Mouse (Mus musculus): ENCODE data around the gene Pclo.
"Not testable (repeated sequence)": the region's sequence is repeated elsewhere in the genome, so short reads cannot be mapped to it uniquely, and the experiment has no call there.

Gene Pclo

GRCm38 (mm10) chr5:14514631-14515523 lies at the start of gene Pclo:
Pclo (plus strand) TSS chr5:14514918.
- peak; percentile 89 for DNase-seq (ENCODE audit: low spot score in 2 of 2)

DNA sequence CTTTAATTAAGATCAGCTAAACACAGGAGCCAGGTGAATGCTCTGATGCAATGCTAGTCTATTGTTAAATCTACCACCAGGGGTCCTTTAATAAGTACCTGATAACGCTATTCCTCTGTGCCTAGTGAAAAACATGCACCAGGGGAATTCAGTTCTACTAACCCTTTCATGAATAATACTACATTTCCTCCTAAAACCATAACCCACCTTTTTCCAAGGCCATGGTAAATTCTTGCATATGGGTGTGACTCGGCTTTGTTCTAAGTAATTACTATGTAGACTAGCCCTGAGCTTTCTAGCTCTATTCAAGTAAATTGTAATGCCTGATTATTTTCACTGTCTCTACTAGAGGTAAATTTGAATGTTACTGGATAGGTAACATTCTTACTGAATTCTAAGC lies 20.3 kb upstream of the Pclo start:
- not testable (repeated sequence) for DNase-seq (ENCODE audit: low spot score in 2 of 2)

DNA sequence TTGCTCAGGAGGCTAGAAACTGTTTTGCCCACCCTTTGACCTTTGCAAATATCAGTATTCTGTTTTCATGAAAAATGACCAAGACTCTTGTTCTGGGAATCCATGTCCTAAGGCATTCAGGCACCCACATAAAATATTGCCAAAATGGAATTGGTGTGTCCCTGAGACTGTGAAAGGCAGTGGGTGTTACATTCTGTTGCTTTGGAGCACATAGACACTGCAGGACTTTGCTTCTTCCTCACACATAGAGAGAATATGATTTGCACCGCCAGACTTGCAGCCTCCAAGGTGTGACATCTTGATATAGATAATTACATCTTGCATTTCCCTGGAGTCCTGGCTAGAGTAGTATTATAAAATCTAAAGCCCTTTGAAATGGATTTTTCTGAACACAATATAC lies 6.2 kb upstream of the Pclo start:
- DNase-seq (ENCODE audit: low spot score in 2 of 2), result no peak

- no peak for DNase-seq (ENCODE audit: low spot score in 2 of 2)
Measured at GRCm38 (mm10) chr5:14509621-14510020, 5.1 kb upstream of the Pclo start.

- DNase-seq (ENCODE audit: low spot score in 2 of 2), result no peak
Measured at GRCm38 (mm10) chr5:14518131-14518832, 3.6 kb downstream of the Pclo start.

DNA sequence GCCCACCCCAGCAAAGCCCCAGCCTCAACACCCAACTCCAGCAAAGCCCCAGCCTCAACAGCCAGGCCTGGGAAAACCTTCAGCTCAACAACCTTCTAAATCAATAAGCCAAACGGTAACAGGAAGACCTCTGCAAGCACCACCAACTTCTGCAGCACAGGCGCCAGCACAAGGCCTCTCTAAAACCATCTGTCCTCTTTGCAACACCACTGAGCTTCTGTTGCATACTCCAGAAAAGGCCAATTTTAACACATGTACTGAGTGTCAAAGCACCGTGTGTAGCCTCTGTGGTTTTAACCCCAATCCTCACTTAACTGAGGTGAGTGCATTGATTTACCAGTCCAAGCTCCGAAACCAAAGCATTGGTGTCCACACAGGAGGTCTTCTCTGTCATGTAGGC lies 7.3 kb downstream of the Pclo start:
- no peak for DNase-seq (ENCODE audit: low spot score in 2 of 2)

DNA sequence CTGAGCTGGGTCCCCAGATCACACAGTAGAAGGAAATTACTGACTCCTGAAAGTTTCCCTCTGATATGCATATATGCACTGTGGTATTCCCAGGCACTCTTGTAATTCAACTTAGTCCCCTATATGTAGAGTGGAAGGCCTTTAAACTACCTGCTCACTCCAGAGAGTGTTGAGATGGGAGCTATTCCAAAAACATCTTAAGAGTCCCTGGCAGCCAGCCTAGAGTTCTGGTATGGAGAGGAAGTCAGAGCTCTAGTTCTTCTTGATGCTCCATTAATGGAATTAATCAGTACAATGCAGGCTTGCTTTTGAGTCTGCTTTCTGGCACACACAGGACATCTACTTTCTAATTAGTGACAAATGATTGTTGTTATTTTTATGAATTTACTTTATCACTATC lies 11.3 kb downstream of the Pclo start:
- DNase-seq (ENCODE audit: low spot score in 2 of 2), result no peak

DNA sequence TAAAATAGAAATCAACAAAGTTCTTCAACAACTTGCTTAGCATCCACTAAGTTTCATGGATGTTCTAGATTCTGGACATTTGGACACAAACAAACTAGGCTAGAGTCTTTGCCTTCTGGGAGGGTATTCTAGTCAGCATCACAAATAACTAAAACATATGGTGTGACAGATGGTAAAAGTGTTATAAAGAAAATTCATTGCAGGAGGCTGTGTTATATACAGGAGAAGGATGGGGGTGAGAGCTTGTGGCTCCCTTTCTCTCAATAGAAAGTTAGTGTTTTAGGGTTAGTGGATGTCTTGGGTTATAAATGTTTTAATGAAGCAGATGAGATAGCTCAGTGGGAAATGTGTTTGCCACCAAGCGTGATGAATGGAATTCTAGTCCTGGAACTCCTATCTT lies 13.1 kb downstream of the Pclo start:
- no peak for DNase-seq (ENCODE audit: low spot score in 2 of 2)

DNA sequence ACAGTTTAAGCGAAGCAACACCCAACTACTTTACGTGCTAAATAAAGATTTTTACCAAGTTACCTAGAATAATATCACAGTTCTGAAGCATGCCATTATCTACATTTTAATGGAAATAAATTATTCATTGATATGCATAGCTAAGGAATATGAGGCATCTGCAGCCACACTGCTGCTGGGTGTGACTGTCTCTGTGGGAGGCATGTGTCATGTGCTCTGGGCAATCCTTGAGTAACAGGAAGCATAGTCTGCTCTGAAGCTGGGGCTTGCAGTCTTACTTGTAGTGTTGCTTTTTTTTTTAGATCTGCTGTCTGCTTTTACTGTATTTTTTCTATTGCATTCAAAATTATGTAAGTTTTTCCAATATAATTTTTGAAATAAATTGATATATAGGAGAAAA lies 17.2 kb downstream of the Pclo start:
- no peak for DNase-seq (ENCODE audit: low spot score in 2 of 2)

DNA sequence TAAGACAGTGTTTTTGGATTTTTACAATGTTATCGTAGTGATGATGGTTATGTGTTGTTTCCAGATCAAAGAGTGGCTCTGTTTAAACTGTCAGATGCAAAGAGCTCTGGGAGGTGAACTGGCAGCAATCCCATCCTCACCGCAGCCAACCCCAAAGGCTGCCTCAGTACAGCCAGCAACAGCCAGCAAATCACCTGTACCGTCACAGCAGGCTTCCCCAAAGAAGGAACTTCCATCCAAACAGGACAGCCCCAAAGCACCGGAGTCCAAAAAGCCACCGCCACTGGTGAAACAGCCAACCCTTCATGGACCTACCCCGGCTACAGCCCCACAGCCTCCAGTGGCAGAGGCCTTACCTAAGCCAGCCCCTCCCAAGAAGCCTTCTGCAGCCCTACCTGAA lies 24.6 kb downstream of the Pclo start:
- DNase-seq (ENCODE audit: low spot score in 2 of 2), result no peak

DNA sequence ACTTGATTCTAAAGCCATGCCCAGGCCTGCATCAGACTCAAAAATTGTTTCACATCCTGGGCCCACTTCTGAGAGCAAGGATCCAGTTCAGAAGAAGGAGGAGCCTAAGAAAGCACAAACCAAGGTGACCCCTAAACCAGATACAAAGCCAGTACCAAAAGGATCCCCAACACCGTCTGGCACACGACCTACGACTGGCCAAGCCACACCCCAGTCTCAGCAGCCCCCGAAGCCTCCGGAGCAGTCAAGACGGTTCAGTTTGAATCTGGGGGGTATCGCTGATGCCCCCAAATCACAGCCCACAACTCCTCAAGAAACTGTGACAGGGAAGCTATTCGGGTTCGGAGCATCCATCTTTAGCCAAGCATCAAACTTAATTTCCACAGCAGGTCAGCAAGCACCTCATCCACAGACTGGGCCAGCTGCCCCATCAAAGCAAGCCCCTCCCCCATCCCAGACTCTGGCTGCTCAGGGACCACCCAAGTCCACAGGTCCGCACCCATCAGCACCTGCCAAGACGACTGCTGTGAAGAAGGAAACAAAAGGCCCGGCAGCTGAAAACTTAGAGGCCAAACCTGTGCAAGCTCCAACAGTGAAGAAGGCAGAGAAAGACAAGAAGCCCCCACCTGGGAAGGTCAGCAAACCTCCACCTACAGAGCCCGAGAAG lies 25.4 kb downstream of the Pclo start:
- no peak for DNase-seq (ENCODE audit: low spot score in 2 of 2)

DNA sequence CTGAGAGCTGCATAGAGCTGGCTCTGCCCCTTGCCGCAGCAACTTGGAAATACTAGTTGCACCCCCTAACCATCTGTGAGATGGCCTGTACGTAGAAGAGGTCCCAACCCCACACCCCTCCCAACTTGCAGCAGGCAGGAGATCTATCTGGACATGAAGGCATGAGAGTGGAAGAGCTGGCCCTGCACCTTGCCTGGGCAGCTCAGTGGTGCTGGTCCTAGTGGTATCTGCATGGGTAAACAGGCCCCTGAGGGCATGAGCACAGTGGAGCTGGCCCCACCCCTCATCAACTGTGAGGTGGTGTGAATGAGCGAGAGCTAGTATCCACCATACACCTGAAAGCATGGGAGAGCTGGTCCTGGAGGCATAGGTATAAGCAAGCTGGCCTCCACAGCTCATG lies 60.9 kb downstream of the Pclo start:
- no peak for DNase-seq (ENCODE audit: low spot score in 2 of 2)

GRCm38 (mm10) chr5:14591479-14591878 lies 76.8 kb downstream of the Pclo start:
- no peak for DNase-seq (ENCODE audit: low spot score in 2 of 2)

- DNase-seq (ENCODE audit: low spot score in 2 of 2), result no peak
Measured at GRCm38 (mm10) chr5:14595426-14596013, 80.8 kb downstream of the Pclo start.

DNA sequence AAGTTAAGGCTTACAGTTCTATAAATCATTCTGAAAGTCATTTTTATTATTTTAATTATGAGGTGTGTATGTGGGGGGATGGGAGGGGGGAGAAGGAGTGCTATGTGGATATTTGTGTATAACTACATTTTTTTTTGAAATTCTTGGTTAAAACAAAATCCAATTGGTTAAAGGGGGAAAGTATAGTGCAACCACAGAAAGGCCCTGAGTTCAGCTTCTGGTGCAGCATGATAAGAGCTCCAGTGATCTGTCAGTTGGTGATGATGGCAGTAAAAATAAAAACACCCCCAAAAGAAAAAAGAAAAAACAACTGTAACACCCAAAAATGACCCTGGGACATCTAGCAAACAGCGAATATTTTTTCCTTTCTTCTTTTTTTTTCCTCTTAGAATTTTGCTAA lies 93.6 kb downstream of the Pclo start:
- no peak for DNase-seq (ENCODE audit: low spot score in 2 of 2)

- DNase-seq (ENCODE audit: low spot score in 2 of 2), result no peak
Measured at GRCm38 (mm10) chr5:14621146-14621545, 106.4 kb downstream of the Pclo start.

GRCm38 (mm10) chr5:14623360-14623759 lies 108.6 kb downstream of the Pclo start:
- no peak for DNase-seq (ENCODE audit: low spot score in 2 of 2)

- DNase-seq (ENCODE audit: low spot score in 2 of 2), result no peak
Measured at GRCm38 (mm10) chr5:14641260-14641659, 126.5 kb downstream of the Pclo start.

GRCm38 (mm10) chr5:14645856-14646255 lies 131.1 kb downstream of the Pclo start:
- no peak for DNase-seq (ENCODE audit: low spot score in 2 of 2)

DNA sequence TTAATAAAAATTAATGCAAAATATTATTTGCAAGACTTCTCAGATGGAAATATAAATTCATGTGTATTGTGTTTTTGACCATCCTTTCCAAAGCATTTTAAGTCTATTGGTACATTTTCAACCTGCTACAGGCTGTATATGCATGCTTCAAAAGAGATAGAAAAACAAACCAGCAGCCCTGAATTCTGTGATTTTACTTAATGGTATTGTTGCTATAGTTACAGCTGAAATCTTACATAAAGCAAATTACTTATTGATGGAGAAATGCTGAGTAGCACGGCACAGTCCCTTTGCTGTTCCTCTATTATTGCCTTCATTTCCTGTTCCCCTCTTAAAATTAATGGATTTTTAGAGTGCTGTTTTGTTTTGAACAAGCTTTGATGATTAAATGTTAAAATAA lies 145.9 kb downstream of the Pclo start:
- DNase-seq (ENCODE audit: low spot score in 2 of 2), result no peak

- no peak for DNase-seq (ENCODE audit: low spot score in 2 of 2)
Measured at GRCm38 (mm10) chr5:14662180-14662579, 147.5 kb downstream of the Pclo start.

GRCm38 (mm10) chr5:14662603-14663002 lies 147.9 kb downstream of the Pclo start:
- DNase-seq (ENCODE audit: low spot score in 2 of 2), result no peak

Data from frontal cortex, postnatal 10 days (tissue).